Mouse (Mus musculus) hindbrain, embryonic 14.5 days (tissue): ENCODE data around the gene Med26. TPM values are rescaled to one million over a fixed set of nuclear protein-coding genes. Genes with fewer than 3 reads are reported as not detected.

Experiments used
- ATAC-seq: fragments of 200-750 bp; cut with Nextera tagmentation; 2 replicates; pipeline ENCODE4 v1.8.0; 2017; ENCODE audit warnings: moderate number of reproducible peaks, mild to moderate bottlenecking, moderate TSS enrichment, moderate library complexity; ENCODE audit not compliant: low FRiP score
- DNase-seq: peaks from one replicate; pipeline ENCODE4 v3.0.0-alpha.2; 2015; ENCODE audit warnings: low spot score
- H3K27ac ChIP-seq: fragments of 300-500 bp; sonication (generic); 2 replicates; pipeline ENCODE4 v1.5.1; 2014; ENCODE audit warnings: mild to moderate bottlenecking, moderate library complexity
- H3K27me3 ChIP-seq: fragments of 300-500 bp; sonication (generic); 2 replicates; pipeline ENCODE4 v1.6.1; 2014; ENCODE audit warnings: mild to moderate bottlenecking, low read length, mixed read lengths; ENCODE audit not compliant: control insufficient read depth, insufficient read depth
- H3K36me3 ChIP-seq: fragments of 300-500 bp; sonication (generic); replicated peaks from 2 replicates; pipeline ENCODE4 v1.6.1; 2014; ENCODE audit not compliant: control insufficient read depth, insufficient read depth
- H3K4me1 ChIP-seq: fragments of 300-500 bp; sonication (generic); replicated peaks from 2 replicates; pipeline ENCODE4 v1.6.1; 2014; ENCODE audit warnings: antibody characterized with exemption, low read length, mixed read lengths; ENCODE audit not compliant: control insufficient read depth, insufficient read depth
- H3K4me2 ChIP-seq: fragments of 300-500 bp; sonication (generic); replicated peaks from 2 replicates; pipeline ENCODE4 v1.6.1; 2014; ENCODE audit warnings: mild to moderate bottlenecking, moderate library complexity
- H3K4me3 ChIP-seq: fragments of 300-500 bp; sonication (generic); replicated peaks from 2 replicates; pipeline ENCODE4 v1.5.1; 2014; ENCODE audit warnings: mild to moderate bottlenecking, low read length
- H3K9ac ChIP-seq: fragments of 300-500 bp; sonication (generic); 2 replicates; pipeline ENCODE4 v1.6.1; 2014
- H3K9me3 ChIP-seq: fragments of 300-500 bp; sonication (generic); 2 replicates; pipeline ENCODE4 v1.6.1; 2016; ENCODE audit warnings: low read length; ENCODE audit not compliant: control insufficient read depth
- WGBS: fragments of 180-500 bp; shearing (Covaris S2); extraction: QIAGEN DNeasy Blood & Tissue Kit; methylation state at CpG from one replicate; pipeline ENCODE4 v1.1.7; 2014; 5-methylcytosine and 5-hydroxymethylcytosine counted together
- microRNA-seq: library from miRNA; unstranded; fragments of <30 nt; microRNA quantifications from one replicate; pipeline ENCODE4, GENCODE M21; 2016
- polyA plus RNA-seq: library from polyadenylated mRNA; unstranded; fragments of >200 nt; fragmentation: Nextera tagmentation; extraction: Ambion mirVana; gene quantifications from 2 replicates; pipeline ENCODE4 v1.2.1, GENCODE M21; 2014

The Med26 gene
- polyA plus RNA-seq, 1 experiment from 2014 or later, result 13.4 TPM

GRCm38 (mm10) chr8:72453904-72454303 lies 94.2 kb downstream of the Med26 start:
- Histone ChIP-seq H3K9ac (no peak overlapping the region), H3K4me3 (no peak overlapping the region), H3K27me3 (no peaks in the 10 kb centered on the region), H3K9me3 (no peaks in the 10 kb centered on the region), H3K36me3 (peaks cover 75% of the 10 kb centered on the region), H3K4me1 (no peaks in the 10 kb centered on the region), H3K27ac (no peak overlapping the region), H3K4me2 (no peak overlapping the region)
- DNase-seq (no peak), ATAC-seq (no peak)
- 97% methylated on average over 2 of the region's 2 CpGs for WGBS

- peaks cover 72% of the 10 kb centered on the region for H3K36me3 ChIP-seq
- no peaks in the 10 kb centered on the region for H3K4me1 ChIP-seq
- 89% methylated on average over 8 of the region's 8 CpGs for WGBS
- no peak overlapping the region for H3K4me2 ChIP-seq
- H3K9ac ChIP-seq, result no peak overlapping the region
- DNase-seq (no peak), ATAC-seq (no peak)
- no peak overlapping the region for H3K27ac ChIP-seq
- no peak overlapping the region for H3K4me3 ChIP-seq
- no peaks in the 10 kb centered on the region for H3K9me3 ChIP-seq
- no peaks in the 10 kb centered on the region for H3K27me3 ChIP-seq
Observed at GRCm38 (mm10) chr8:72451516-72451915, 96.6 kb downstream of the Med26 start.

DNA sequence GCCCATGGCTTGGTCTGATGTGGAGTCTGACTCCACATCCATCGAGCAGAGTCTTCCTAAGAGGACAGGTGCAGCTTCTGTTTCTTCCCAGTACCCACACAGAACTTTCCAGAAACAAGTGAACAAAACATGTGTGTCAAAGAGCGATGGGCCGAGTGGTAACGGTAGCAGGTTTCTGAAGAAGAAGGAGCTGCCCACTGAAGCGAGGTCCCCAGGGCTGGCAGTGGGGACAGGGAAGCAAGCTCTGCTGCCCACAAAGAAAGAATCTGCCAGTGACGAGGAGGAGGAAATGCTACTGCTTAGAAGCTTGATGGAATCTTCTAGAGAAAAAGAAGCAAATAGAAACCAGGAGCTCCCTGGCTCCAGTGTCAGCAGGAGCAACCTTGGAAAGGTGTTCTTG lies 103.0 kb downstream of the Med26 start:
- Histone ChIP-seq H3K9ac (no peak overlapping the region), H3K9me3 (no peaks in the 10 kb centered on the region), H3K4me1 (0 out of 2 replicates have a peak, but pooled peaks cover 5% of the 10 kb centered on the region), H3K4me2 (no peak overlapping the region), H3K36me3 (peaks cover 18% of the 10 kb centered on the region), H3K27ac (no peak overlapping the region), H3K27me3 (no peaks in the 10 kb centered on the region), H3K4me3 (no peak overlapping the region)
- ATAC-seq (no peak), DNase-seq (no peak)
- 91% methylated on average over 6 of the region's 6 CpGs for WGBS

Small RNAs within 50 kb of the gene (microRNA-seq; reads per million reads assigned to microRNA genes)
- gene Gm28019, result not detected
- 1.8 reads per million, percentile 5 among the genes with 10 or more reads in this experiment for gene Mir7068

Other genes starting within 250 kb of the Med26 start
- 13.1 and 14.3 TPM in 2 replicates for gene Gm10282, start 243.0 kb downstream of the Med26 start, polyA plus RNA-seq
- gene Klf2, start 229.2 kb downstream of the Med26 start, polyA plus RNA-seq, result 6.8 and 9.5 TPM in 2 replicates
- 59.3 and 60.5 TPM in 2 replicates for gene Eps15l1, start 126.8 kb downstream of the Med26 start, polyA plus RNA-seq
- 0.92 and 1.7 TPM in 2 replicates for gene Calr3, start 104.4 kb downstream of the Med26 start, polyA plus RNA-seq
- 14.4 and 14.9 TPM in 2 replicates for gene 1700030K09Rik, start 104.4 kb downstream of the Med26 start, polyA plus RNA-seq
- gene Cherp, start 73.0 kb downstream of the Med26 start, polyA plus RNA-seq, result 47.2 and 52.3 TPM in 2 replicates
- gene Slc35e1, start 55.7 kb downstream of the Med26 start, polyA plus RNA-seq, result 11.0 and 12.8 TPM in 2 replicates
- gene Smim7, start 22.8 kb upstream of the Med26 start, polyA plus RNA-seq, result 131 and 140 TPM in 2 replicates
- gene Tmem38a, start 23.8 kb upstream of the Med26 start, polyA plus RNA-seq, result 34.2 TPM in 2 replicates
- gene Nwd1, start 98.4 kb upstream of the Med26 start, polyA plus RNA-seq, result 2.4 and 2.7 TPM in 2 replicates
- 179 and 185 TPM in 2 replicates for gene Sin3b, start 175.0 kb upstream of the Med26 start, polyA plus RNA-seq
- 0.39 and 0.57 TPM in 2 replicates for gene F2rl3, start 213.6 kb upstream of the Med26 start, polyA plus RNA-seq